ENCODE assay signal across 8 mouse cellular contexts in genomic region chr9:21168161-21169123, GRCm38 (mm10). TPM values are rescaled to one million over a fixed set of nuclear protein-coding genes. Genes with fewer than 3 reads are reported as not detected.
DNase-seq lines count a peak whose midpoint lies in the region; ATAC-seq and TF ChIP-seq lines count a peak whose summit lies in the region.

No protein-coding gene starts in this region.

- H3K9ac ChIP-seq in hindbrain, embryonic 15.5 days, result no peak overlapping the region

- H3K9me3 ChIP-seq in hindbrain, embryonic 15.5 days, result no peaks in the 10 kb centered on the region

- peak overlapping the region; percentile 71 for H3K27ac ChIP-seq in left cerebral cortex, adult 2 months
- H3K27ac ChIP-seq in hindbrain, embryonic 15.5 days (replicated peaks), result peak overlapping the region; percentile 48

- intact Hi-C loops in left cerebral cortex, adult 2 months (cut with DNase I), result loop anchor here (1.0 kb wide), 1 partner anchor 19 kb away; the partner anchor contains the start of gene Cdc37
- intact Hi-C loops in left cerebral cortex, postnatal 36 days (cut with DNase I), result loop anchor here (2.0 kb wide), 1 partner anchor 16 kb away; no protein-coding TSS in a partner anchor

- DNase-seq in left cerebral cortex, adult 2 months (ENCODE audit: extremely low spot score in 1 of 2, low spot score in 2 of 2), result peak; percentile 69 to 75
- DNase-seq in left cerebral cortex, adult 8-10 months (ENCODE audit: low spot score in 2 of 2), result no peak
- peak; percentile 54 for DNase-seq in cerebellum, adult 9-11 months
- peak; percentile 77 for DNase-seq in gastrocnemius, adult 18-20 months (ENCODE audit: low spot score)
- DNase-seq in left cerebral cortex, postnatal 36 days (ENCODE audit: low spot score in 2 of 2), result peak; percentile 59 to 66
- DNase-seq in spleen, adult 18-20 months, result peak; percentile 52 to 77

- H3K4me2 ChIP-seq in hindbrain, embryonic 15.5 days, result peak overlapping the region; percentile 24

- H3K36me3 ChIP-seq in hindbrain, embryonic 15.5 days, result no peaks in the 10 kb centered on the region

- peaks cover 33% of the 10 kb centered on the region for H3K4me1 ChIP-seq in hindbrain, embryonic 15.5 days (replicated peaks)

- TF ChIP-seq CTCF in left cerebral cortex, adult 2 months (IDR thresholded peaks at IDR 0.05), result peak; percentile 80

- 12% methylated on average over 30 of the region's 30 CpGs for WGBS in hindbrain, embryonic 15.5 days

- peak overlapping the region; percentile 27 for H3K4me3 ChIP-seq in left cerebral cortex, adult 2 months
- peak overlapping the region; percentile 5; the same call in 1 of the 2 replicates for H3K4me3 ChIP-seq in hindbrain, embryonic 15.5 days

- ATAC-seq in hindbrain, embryonic 15.5 days (ENCODE audit: low FRiP score, low read depth), result no peak
- peak; percentile 60 for ATAC-seq in megakaryocyte-erythroid progenitor cell, adult 5-6 weeks (replicated peaks; ENCODE audit: low FRiP score, low TSS enrichment, poor library complexity, severe bottlenecking)

- H3K27me3 ChIP-seq in hindbrain, embryonic 15.5 days, result peaks cover 40% of the 10 kb centered on the region

RNA-seq across cellular contexts. Expression of gene Pde4a, which starts 2.9 kb away (rescaled TPM):
- 100 to 1,000 TPM; 101 to 106 TPM for total RNA-seq in left cerebral cortex, adult 2 months (2021)
- 10 to 100 TPM; 91.9 to 94.8 (median 93.7) TPM for total RNA-seq in left cerebral cortex, adult 8-10 months (2022)
- 10 to 100 TPM; 45.0 to 52.4 TPM for total RNA-seq in gastrocnemius, adult 18-20 months (2021)
- 36.5 and 41.0 TPM in 2 replicates for polyA plus RNA-seq in hindbrain, embryonic 15.5 days (2015; fragmentation: Nextera tagmentation; extraction: Ambion mirVana)
- total RNA-seq in left cerebral cortex, postnatal 36 days (2021), result 10 to 100 TPM; 94.8 to 98.7 TPM
- total RNA-seq in megakaryocyte-erythroid progenitor cell, adult 5-6 weeks (2014; fragmentation: Nextera tagmentation), result 23.5 and 24.3 TPM in 2 replicates
- 2.2 and 3.8 TPM in 2 replicates for total RNA-seq in megakaryocyte-erythroid progenitor cell, adult 5-6 weeks (2017)

RNA-seq across cellular contexts. Expression of gene Cdc37, which starts 18.7 kb away (rescaled TPM):
- 100 to 1,000 TPM; 141 to 143 TPM for total RNA-seq in left cerebral cortex, adult 2 months (2021)
- total RNA-seq in left cerebral cortex, adult 8-10 months (2022), result 100 to 1,000 TPM; 116 to 150 (median 135) TPM
- total RNA-seq in gastrocnemius, adult 18-20 months (2021), result 100 to 1,000 TPM; 128 to 140 TPM
- polyA plus RNA-seq in hindbrain, embryonic 15.5 days (2015; fragmentation: Nextera tagmentation; extraction: Ambion mirVana), result 211 TPM in 2 replicates
- 100 to 1,000 TPM; 139 to 155 TPM for total RNA-seq in left cerebral cortex, postnatal 36 days (2021)
- 182 and 193 TPM in 2 replicates for total RNA-seq in megakaryocyte-erythroid progenitor cell, adult 5-6 weeks (2014; fragmentation: Nextera tagmentation)
- 385 and 442 TPM in 2 replicates for total RNA-seq in megakaryocyte-erythroid progenitor cell, adult 5-6 weeks (2017)

RNA-seq across cellular contexts. Expression of gene Tyk2, which starts 37.4 kb away (rescaled TPM):
- 10 to 100 TPM; 13.2 to 14.6 TPM for total RNA-seq in left cerebral cortex, adult 2 months (2021)
- 10 to 100 TPM; 11.1 to 14.5 (median 13.3) TPM for total RNA-seq in left cerebral cortex, adult 8-10 months (2022)
- 1 to 10 TPM; 5.0 to 6.1 TPM for total RNA-seq in gastrocnemius, adult 18-20 months (2021)
- 11.3 and 11.7 TPM in 2 replicates for polyA plus RNA-seq in hindbrain, embryonic 15.5 days (2015; fragmentation: Nextera tagmentation; extraction: Ambion mirVana)
- 10 to 100 TPM in 1 of 2 experiments, 1 to 10 TPM in 1; 9.1 to 15.3 TPM for total RNA-seq in left cerebral cortex, postnatal 36 days (2021)
- total RNA-seq in megakaryocyte-erythroid progenitor cell, adult 5-6 weeks (2014; fragmentation: Nextera tagmentation), result 24.9 and 40.0 TPM in 2 replicates
- total RNA-seq in megakaryocyte-erythroid progenitor cell, adult 5-6 weeks (2017), result 13.2 and 14.4 TPM in 2 replicates

Comparison
In these comparisons a context has a peak if more than half of its experiments do, and no peak if none do; other contexts are left out.
1. DNase-seq: peak in left cerebral cortex, adult 2 months (2 of 2), cerebellum, adult 9-11 months (single experiment), gastrocnemius, adult 18-20 months (single experiment), left cerebral cortex, postnatal 36 days (2 of 2) and spleen, adult 18-20 months (2 of 2); none in left cerebral cortex, adult 8-10 months (0 of 2).